Mouse (Mus musculus) kidney, postnatal 0 days (tissue): ENCODE measurements around the gene Igf1. TPM values are rescaled to one million over a fixed set of nuclear protein-coding genes. Genes with fewer than 3 reads are reported as not detected.
A peak's percentile ranks its signal among the peaks of the same experiment; 100 is the strongest.

Experiments used
- ATAC-seq: fragments of 200-750 bp; cut with Nextera tagmentation; replicated peaks from 2 replicates; pipeline ENCODE4 v1.8.0; 2017; ENCODE audit warnings: low read depth, moderate number of reproducible peaks, moderate TSS enrichment, moderate library complexity; ENCODE audit not compliant: low FRiP score
- DNase-seq: peaks from one replicate; pipeline ENCODE4 v3.0.0-alpha.2; 2016; ENCODE audit warnings: low spot score
- H3K27ac ChIP-seq: fragments of 300-500 bp; sonication (generic); 2 replicates; pipeline ENCODE4 v1.5.1; 2014; ENCODE audit warnings: mild to moderate bottlenecking
- H3K27me3 ChIP-seq: fragments of 300-500 bp; sonication (generic); 2 replicates; pipeline ENCODE4 v1.6.1; 2014; ENCODE audit warnings: low read length, mixed read lengths; ENCODE audit not compliant: insufficient read depth
- H3K36me3 ChIP-seq: fragments of 300-500 bp; sonication (generic); 2 replicates; pipeline ENCODE4 v1.6.1; 2014; ENCODE audit warnings: low read length, mixed read lengths; ENCODE audit not compliant: insufficient read depth
- H3K4me1 ChIP-seq: fragments of 300-500 bp; sonication (generic); replicated peaks from 2 replicates; pipeline ENCODE4 v1.6.1; 2014; ENCODE audit warnings: antibody characterized with exemption, low read length, mixed read lengths; ENCODE audit not compliant: insufficient read depth
- H3K4me2 ChIP-seq: fragments of 300-500 bp; sonication (generic); 2 replicates; pipeline ENCODE4 v1.6.1; 2014; ENCODE audit warnings: mild to moderate bottlenecking, low read length, moderate library complexity, mixed read lengths
- H3K4me3 ChIP-seq: fragments of 300-500 bp; sonication (generic); replicated peaks from 2 replicates; pipeline ENCODE4 v1.5.1; 2014; ENCODE audit warnings: low read depth, low read length
- H3K9ac ChIP-seq: fragments of 300-500 bp; sonication (generic); 2 replicates; pipeline ENCODE4 v1.6.1; 2014; ENCODE audit warnings: low read depth, low read length
- H3K9me3 ChIP-seq: fragments of 300-500 bp; sonication (generic); replicated peaks from 2 replicates; pipeline ENCODE4 v1.6.1; 2016; ENCODE audit warnings: low read length, inconsistent platforms, mixed read lengths
- CTCF ChIP-seq: IDR thresholded peaks from 2 replicates; pipeline ENCODE4 v1.5.1; 2016; ENCODE audit warnings: antibody characterized with exemption, low read depth, mild to moderate bottlenecking, moderate library complexity
- WGBS: fragments of 180-500 bp; shearing (Covaris S2); extraction: QIAGEN DNeasy Blood & Tissue Kit; methylation state at CpG from one replicate; pipeline ENCODE4 v1.1.7; 2014; 5-methylcytosine and 5-hydroxymethylcytosine counted together
- polyA plus RNA-seq: library from polyadenylated mRNA; unstranded; fragments of >200 nt; fragmentation: Nextera tagmentation; extraction: Ambion mirVana; gene quantifications from 2 replicates; pipeline ENCODE4 v1.2.1, GENCODE M21; 2015

Gene Igf1
- polyA plus RNA-seq, 1 experiment from 2014 or later: 23.1 TPM

GRCm38 (mm10) chr10:87866448-87866847, 8.4 kb downstream of the Igf1 start:
- Histone ChIP-seq H3K4me3 (no peak overlapping the region), H3K4me2 (no peak overlapping the region), H3K36me3 (no peaks in the 10 kb centered on the region), H3K4me1 (peaks cover 15% of the 10 kb centered on the region; the same call in 1 of the 2 replicates), H3K9me3 (no peaks in the 10 kb centered on the region), H3K27me3 (no peaks in the 10 kb centered on the region), H3K27ac (no peak overlapping the region), H3K9ac (no peak overlapping the region)
- WGBS: 21% methylated on average over 8 of the region's 8 CpGs
- ATAC-seq: no peak
- DNase-seq: peak; percentile 50
- no peak for TF ChIP-seq CTCF

DNA sequence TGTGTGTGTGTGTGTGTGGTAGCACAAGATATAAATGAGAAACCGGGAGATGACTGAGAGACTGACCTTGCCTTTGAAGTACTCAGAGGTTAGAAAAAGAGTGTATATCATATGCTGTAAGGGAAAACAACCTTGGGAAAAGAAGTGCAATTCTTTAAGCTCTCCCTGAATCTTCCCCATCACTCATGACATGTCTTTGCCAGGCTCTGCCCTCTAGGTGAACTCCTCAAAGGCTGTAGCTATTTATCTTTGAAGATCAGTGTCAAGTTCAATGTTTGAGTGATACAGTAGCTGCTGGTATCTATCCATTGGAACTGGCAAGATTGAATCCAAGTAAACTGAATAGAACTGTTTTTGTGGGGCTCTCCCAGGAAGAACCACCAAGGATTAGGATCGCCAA, 9.2 kb downstream of the Igf1 start:
- no peaks in the 10 kb centered on the region for H3K27me3 ChIP-seq
- no peaks in the 10 kb centered on the region for H3K36me3 ChIP-seq
- no peak overlapping the region for H3K4me3 ChIP-seq
- no peak for TF ChIP-seq CTCF
- DNase-seq (peak; percentile 73), ATAC-seq (peak; percentile 57)
- H3K4me1 ChIP-seq: peaks cover 17% of the 10 kb centered on the region; the same call in 1 of the 2 replicates
- no peaks in the 10 kb centered on the region for H3K9me3 ChIP-seq
- H3K4me2 ChIP-seq: no peak overlapping the region
- H3K27ac ChIP-seq: no peak overlapping the region
- no peak overlapping the region for H3K9ac ChIP-seq
- 26% methylated on average over 2 of the region's 2 CpGs for WGBS

DNA sequence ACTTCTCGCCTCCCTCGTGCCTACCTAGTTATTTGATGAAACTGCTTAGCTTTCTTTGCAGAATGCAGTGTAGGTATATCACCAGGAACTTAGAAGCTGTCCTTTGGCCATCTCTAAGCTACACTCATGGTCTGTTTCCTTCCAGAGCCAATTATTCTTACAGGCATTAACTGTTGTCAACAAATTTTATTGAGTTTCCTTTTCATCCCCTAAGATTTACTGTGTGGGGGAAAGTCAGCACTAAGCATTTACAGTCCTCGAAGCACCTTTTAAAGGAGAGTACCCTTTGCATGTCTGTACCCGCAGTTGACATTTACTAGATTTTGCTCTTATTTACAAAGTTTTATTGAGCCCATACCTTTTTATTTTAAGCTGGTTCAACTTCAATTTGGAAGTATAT, 9.6 kb downstream of the Igf1 start:
- no peak for TF ChIP-seq CTCF
- ATAC-seq (no peak), DNase-seq (peak; percentile 56)
- WGBS: 28% methylated on average over 4 of the region's 4 CpGs
- peaks cover 20% of the 10 kb centered on the region; the same call in 1 of the 2 replicates for H3K4me1 ChIP-seq
- H3K4me2 ChIP-seq: no peak overlapping the region
- H3K27ac ChIP-seq: no peak overlapping the region
- no peaks in the 10 kb centered on the region for H3K9me3 ChIP-seq
- no peaks in the 10 kb centered on the region for H3K27me3 ChIP-seq
- no peak overlapping the region for H3K4me3 ChIP-seq
- H3K36me3 ChIP-seq: no peaks in the 10 kb centered on the region
- H3K9ac ChIP-seq: no peak overlapping the region

DNA sequence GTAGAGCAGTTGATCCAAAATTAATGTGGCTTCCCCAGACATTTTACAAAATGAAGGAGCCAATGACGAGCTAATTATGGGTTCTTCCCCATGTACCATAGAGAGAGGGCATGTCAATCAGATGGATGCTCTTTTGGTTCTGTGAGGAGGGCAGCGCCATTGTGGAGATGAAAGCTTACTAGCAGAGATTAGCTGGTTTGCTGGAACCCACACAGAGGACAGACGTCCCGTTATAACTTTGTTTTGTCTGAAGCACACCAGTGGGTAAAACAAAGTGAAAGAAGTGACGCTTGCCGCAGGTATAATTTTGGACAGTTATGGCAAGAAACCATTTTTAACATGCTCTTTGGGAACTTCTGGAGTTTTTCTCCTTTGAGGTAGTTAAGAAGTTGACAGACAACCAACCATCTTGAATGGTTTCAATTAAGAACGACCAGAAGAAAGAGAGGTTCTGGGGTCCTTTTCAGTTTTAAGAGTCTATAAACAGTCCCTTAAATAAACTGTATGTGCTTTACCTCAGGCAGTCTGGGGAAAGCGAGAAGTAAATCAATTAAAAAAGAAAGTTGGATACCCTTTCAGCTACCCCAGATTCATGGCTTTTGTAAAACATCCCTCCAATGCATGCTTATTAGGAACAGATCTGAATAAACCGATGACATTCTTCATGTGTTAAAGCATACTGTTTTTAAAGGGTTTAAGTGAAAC, 10.4 kb downstream of the Igf1 start:
- no peak overlapping the region for H3K9ac ChIP-seq
- H3K27ac ChIP-seq: no peak overlapping the region
- H3K4me3 ChIP-seq: no peak overlapping the region
- no peak overlapping the region for H3K4me2 ChIP-seq
- ATAC-seq: no peak
- no peak for TF ChIP-seq CTCF
- no peaks in the 10 kb centered on the region for H3K27me3 ChIP-seq
- WGBS: 70% methylated on average over 9 of the region's 9 CpGs
- H3K36me3 ChIP-seq: no peaks in the 10 kb centered on the region
- DNase-seq: no peak
- 0 out of 2 replicates have a peak, but pooled peaks cover 12% of the 10 kb centered on the region for H3K4me1 ChIP-seq
- H3K9me3 ChIP-seq: no peaks in the 10 kb centered on the region

GRCm38 (mm10) chr10:87869151-87869550, 11.1 kb downstream of the Igf1 start:
- Histone ChIP-seq H3K4me1 (0 out of 2 replicates have a peak, but pooled peaks cover 11% of the 10 kb centered on the region), H3K27ac (no peak overlapping the region), H3K36me3 (no peaks in the 10 kb centered on the region), H3K4me2 (no peak overlapping the region), H3K9me3 (no peaks in the 10 kb centered on the region), H3K9ac (no peak overlapping the region), H3K4me3 (no peak overlapping the region), H3K27me3 (no peaks in the 10 kb centered on the region)
- 72% methylated on average over 2 of the region's 2 CpGs for WGBS
- DNase-seq: no peak
- ATAC-seq: no peak
- no peak for TF ChIP-seq CTCF

- WGBS: 91% methylated on average over 1 of the region's 1 CpGs
- no peak for DNase-seq
- H3K9ac ChIP-seq: no peak overlapping the region
These were observed 11.6 kb downstream of the Igf1 start for GRCm38 (mm10) chr10:87869691-87870090.

More at GRCm38 (mm10) chr10:87869691-87870090, 11.6 kb downstream of the Igf1 start:
- H3K9me3 ChIP-seq: no peaks in the 10 kb centered on the region
- no peak overlapping the region for H3K27ac ChIP-seq
- no peak overlapping the region for H3K4me2 ChIP-seq
- no peak overlapping the region for H3K4me3 ChIP-seq
- TF ChIP-seq CTCF: no peak
- ATAC-seq: no peak
- H3K36me3 ChIP-seq: no peaks in the 10 kb centered on the region
- 0 out of 2 replicates have a peak, but pooled peaks cover 11% of the 10 kb centered on the region for H3K4me1 ChIP-seq
- H3K27me3 ChIP-seq: no peaks in the 10 kb centered on the region
